15 mouse cellular contexts compared by ENCODE assay signal in the genomic region with DNA sequence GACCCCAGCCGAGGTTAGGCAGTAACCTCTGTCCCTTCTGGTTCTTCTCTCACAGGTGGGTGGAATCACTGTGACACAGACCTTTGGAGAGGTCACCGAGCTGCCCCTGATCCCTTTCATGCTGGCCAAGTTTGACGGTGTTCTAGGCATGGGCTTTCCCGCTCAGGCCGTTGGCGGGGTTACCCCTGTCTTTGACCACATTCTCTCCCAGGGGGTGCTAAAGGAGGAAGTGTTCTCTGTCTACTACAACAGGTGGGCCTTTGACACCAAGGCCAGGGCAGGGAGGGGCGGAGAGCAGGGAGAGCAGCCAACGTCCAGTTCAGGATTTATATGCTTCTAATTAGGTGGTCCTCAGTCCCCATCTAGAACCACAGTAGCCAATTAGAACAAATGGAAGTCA. TPM values are rescaled to one million over a fixed set of nuclear protein-coding genes. Genes with fewer than 3 reads are reported as not detected.
"Had no signal": no experiment of that assay in that cellular context is flagged by ENCODE, and none has a peak within 500 bp of the region (broad histone marks: within the 10 kb centered on the region; RNA-seq: fewer than 3 reads in every experiment).

No protein-coding gene starts in this region.

- H3K4me1 ChIP-seq: liver, embryonic 12.5 days; midbrain, embryonic 12.5 days had no signal

- H3K36me3 ChIP-seq: limb, embryonic 13.5 days; liver, embryonic 12.5 days; midbrain, embryonic 12.5 days; neural tube, embryonic 13.5 days had no signal

- H3K9me3 ChIP-seq: limb, embryonic 13.5 days; liver, embryonic 12.5 days; midbrain, embryonic 12.5 days; neural tube, embryonic 13.5 days had no signal

- H3K27me3 ChIP-seq: neural tube, embryonic 13.5 days had no signal

- ATAC-seq: intestine, postnatal 0 days; liver, embryonic 12.5 days; midbrain, embryonic 16.5 days had no signal

- H3K27ac ChIP-seq: kidney, postnatal 0 days; layer of hippocampus, adult 2 months; limb, embryonic 13.5 days; liver, embryonic 12.5 days; midbrain, embryonic 12.5 days; neural tube, embryonic 13.5 days had no signal

- DNase-seq: kidney, adult 8-10 months; kidney, postnatal 36 days; left cerebral cortex, postnatal 4 days; lung, adult 18-20 months; right cerebral cortex, postnatal 14 days; thymus, postnatal 14 days had no signal

- H3K4me3 ChIP-seq: layer of hippocampus, adult 2 months; limb, embryonic 13.5 days; liver, embryonic 12.5 days; midbrain, embryonic 12.5 days; neural tube, embryonic 13.5 days had no signal

- H3K9ac ChIP-seq: limb, embryonic 13.5 days; liver, embryonic 12.5 days; midbrain, embryonic 12.5 days; neural tube, embryonic 13.5 days had no signal

- H3K4me2 ChIP-seq: limb, embryonic 13.5 days; liver, embryonic 12.5 days; midbrain, embryonic 12.5 days; neural tube, embryonic 13.5 days had no signal

RNA-seq across cellular contexts. Expression of a gene that starts 6.0 kb away (rescaled TPM):
- polyA plus RNA-seq: midbrain, embryonic 12.5 days; midbrain, embryonic 16.5 days had no signal

RNA-seq across cellular contexts. Expression of a gene that starts 34.7 kb away (rescaled TPM):
- polyA plus RNA-seq: intestine, postnatal 0 days; kidney, postnatal 0 days; limb, embryonic 13.5 days; liver, embryonic 12.5 days; midbrain, embryonic 12.5 days; midbrain, embryonic 16.5 days; neural tube, embryonic 13.5 days; stomach, embryonic 16.5 days had no signal

RNA-seq across cellular contexts. Expression of a gene that starts 46.7 kb away (rescaled TPM):
- polyA plus RNA-seq: limb, embryonic 13.5 days; midbrain, embryonic 12.5 days; midbrain, embryonic 16.5 days; neural tube, embryonic 13.5 days had no signal
